Mouse (Mus musculus) limb, embryonic 10.5 days (tissue): ENCODE measurements around the gene Olfr235. TPM values are rescaled to one million over a fixed set of nuclear protein-coding genes. Genes with fewer than 3 reads are reported as not detected.
"Not testable (repeated sequence)": the region's sequence is repeated elsewhere in the genome, so short reads cannot be mapped to it uniquely, and the experiment has no call there.

ENCODE experiments used
- DNase-seq: peaks from one replicate; pipeline ENCODE4 v3.0.0-alpha.2; 2017; ENCODE audit warnings: low spot score
- H3K27ac ChIP-seq: fragments of 300-500 bp; sonication (generic); 2 replicates; pipeline ENCODE4 v1.5.1; 2016; ENCODE audit warnings: mild to moderate bottlenecking
- H3K27me3 ChIP-seq: fragments of 300-500 bp; sonication (generic); 2 replicates; pipeline ENCODE4 v1.6.1; 2016; ENCODE audit warnings: low read depth, mild to moderate bottlenecking; ENCODE audit not compliant: poor library complexity, severe bottlenecking
- H3K36me3 ChIP-seq: fragments of 300-500 bp; sonication (generic); 2 replicates; pipeline ENCODE4 v1.6.1; 2016; ENCODE audit warnings: mild to moderate bottlenecking, moderate library complexity
- H3K4me1 ChIP-seq: fragments of 300-500 bp; sonication (generic); 2 replicates; pipeline ENCODE4 v1.6.1; 2016
- H3K4me3 ChIP-seq: fragments of 300-500 bp; sonication (generic); 2 replicates; pipeline ENCODE4 v1.5.1; 2016; ENCODE audit warnings: mild to moderate bottlenecking, moderate library complexity
- H3K9me3 ChIP-seq: fragments of 300-500 bp; sonication (generic); replicated peaks from 2 replicates; pipeline ENCODE4 v1.6.1; 2016; ENCODE audit warnings: mild to moderate bottlenecking
- WGBS: fragments of 180-500 bp; shearing (Covaris S2); methylation state at CpG from one replicate; pipeline ENCODE4 v1.1.7; 2016; 5-methylcytosine and 5-hydroxymethylcytosine counted together
- polyA plus RNA-seq: library from polyadenylated mRNA; unstranded; fragments of >200 nt; fragmentation: Nextera tagmentation; extraction: Ambion mirVana; gene quantifications from 2 replicates; pipeline ENCODE4 v1.2.1, GENCODE M21; 2016

The Olfr235 gene
- not detected in 2 replicates for polyA plus RNA-seq

DNA sequence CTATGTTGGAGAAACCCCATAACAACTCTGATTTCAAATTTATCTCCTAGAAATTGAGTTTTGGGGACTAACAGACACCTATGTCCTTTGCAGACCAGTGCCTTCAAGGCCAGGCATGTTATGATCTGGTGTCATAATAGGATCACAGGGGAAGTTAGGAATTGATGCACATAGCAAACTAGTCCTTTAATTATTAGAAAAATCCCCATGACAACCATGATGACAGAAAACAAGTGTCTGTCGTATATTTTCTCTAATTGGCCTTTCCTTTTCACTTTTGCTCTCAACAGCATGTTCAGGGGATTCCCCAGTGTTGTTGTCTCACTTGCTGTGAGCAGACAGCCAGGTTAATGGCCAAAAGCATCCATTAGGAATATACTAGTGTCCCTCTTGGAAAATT lies at the start of gene Olfr235:
Gene Olfr235, plus strand, starts transcription at position 301 of the 400 bp plus-strand sequence.
- Histone ChIP-seq H3K27ac (no peak within 1 kb of the TSS), H3K36me3 (no peaks in the 10 kb centered on the region), H3K9me3 (no peaks in the 10 kb centered on the region), H3K27me3 (no peaks in the 10 kb centered on the region), H3K4me3 (no peak within 1 kb of the TSS), H3K4me1 (no peaks in the 10 kb centered on the region)
- WGBS = 81% methylated on average over 1 of the region's 1 CpGs
- DNase-seq = no peak

DNA sequence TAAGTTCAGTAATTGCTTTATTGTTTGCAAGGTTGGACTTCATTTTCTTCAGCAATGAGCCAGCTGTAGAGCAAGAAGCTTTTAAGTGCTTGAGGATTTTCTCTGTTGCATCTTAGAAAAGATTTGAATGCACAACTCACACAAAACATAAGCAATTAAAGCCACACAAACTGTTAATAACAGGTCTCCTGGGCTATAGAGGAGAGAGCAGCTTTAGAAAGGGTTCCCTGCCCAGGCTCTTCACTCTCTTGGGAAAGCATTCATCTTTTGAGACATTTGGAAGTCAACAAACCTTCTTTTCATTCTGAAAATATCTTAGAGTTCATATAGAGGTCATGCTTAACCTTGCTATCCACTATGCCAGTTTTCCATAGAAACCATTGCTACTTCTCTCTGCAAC lies 28.3 kb upstream of the Olfr235 start, which contains the start of gene Olfr1432:
Gene Olfr1432, minus strand, starts transcription at position 101 of the 400 bp plus-strand sequence.
- not testable (repeated sequence) for H3K27ac ChIP-seq, DNase-seq, H3K4me1 ChIP-seq, H3K36me3 ChIP-seq, H3K27me3 ChIP-seq, H3K9me3 ChIP-seq, H3K4me3 ChIP-seq

DNA sequence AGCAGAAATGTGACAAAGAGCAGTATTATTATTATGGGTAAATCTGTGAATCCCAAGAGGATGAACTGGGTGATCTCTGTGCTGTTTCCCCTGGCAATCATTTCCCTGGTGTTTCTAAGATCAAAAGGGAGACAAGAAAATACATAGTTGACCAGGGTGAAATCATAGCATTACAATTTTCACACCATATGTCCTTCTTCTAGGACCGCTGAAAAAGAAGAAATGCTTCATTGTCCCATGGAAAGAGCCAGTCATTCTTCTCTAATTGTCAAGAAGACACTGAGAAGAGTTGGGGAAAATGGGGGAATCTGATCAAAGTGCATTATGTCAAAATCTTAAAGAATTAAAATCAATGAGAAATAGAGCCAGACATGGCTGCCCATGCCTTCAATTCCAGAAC lies 19.3 kb upstream of the Olfr235 start, which contains the start of gene Olfr262:
Gene Olfr262, minus strand, starts transcription at position 101 of the 400 bp plus-strand sequence.
- no peaks in the 10 kb centered on the region for H3K27me3 ChIP-seq
- no peaks in the 10 kb centered on the region for H3K4me1 ChIP-seq
- H3K36me3 ChIP-seq = no peaks in the 10 kb centered on the region
- no peak for DNase-seq
- no peaks in the 10 kb centered on the region for H3K9me3 ChIP-seq
- no peak within 1 kb of the TSS for H3K4me3 ChIP-seq
- WGBS = 84% methylated on average over 1 of the region's 1 CpGs
- no peak within 1 kb of the TSS for H3K27ac ChIP-seq

DNA sequence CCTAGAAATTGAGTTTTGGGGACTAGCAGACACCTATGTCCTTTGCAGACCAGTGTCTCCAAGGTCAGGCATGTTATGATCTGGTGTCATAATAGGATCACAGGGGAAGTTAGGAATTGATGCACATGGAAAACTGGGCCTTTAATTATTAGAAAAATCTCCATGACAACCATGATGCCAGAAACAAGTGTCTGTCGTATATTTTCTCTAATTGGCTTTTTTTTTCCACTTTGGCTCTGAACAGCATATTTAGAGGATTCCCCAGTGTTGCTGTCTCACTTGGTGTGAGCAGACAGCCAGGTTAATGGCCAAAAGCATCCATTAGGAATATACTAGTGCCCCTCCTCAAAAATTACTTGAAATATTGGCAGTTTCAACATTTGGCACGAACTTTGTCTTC lies 18.7 kb downstream of the Olfr235 start, which contains the start of gene Olfr1434:
Gene Olfr1434, plus strand, starts transcription at position 301 of the 400 bp plus-strand sequence.
- Histone ChIP-seq H3K36me3 (no peaks in the 10 kb centered on the region), H3K27ac (no peak within 1 kb of the TSS), H3K9me3 (no peaks in the 10 kb centered on the region), H3K4me1 (no peaks in the 10 kb centered on the region), H3K4me3 (no peak within 1 kb of the TSS), H3K27me3 (no peaks in the 10 kb centered on the region)
- 82% methylated on average over 2 of the region's 2 CpGs for WGBS
- no peak for DNase-seq

DNA sequence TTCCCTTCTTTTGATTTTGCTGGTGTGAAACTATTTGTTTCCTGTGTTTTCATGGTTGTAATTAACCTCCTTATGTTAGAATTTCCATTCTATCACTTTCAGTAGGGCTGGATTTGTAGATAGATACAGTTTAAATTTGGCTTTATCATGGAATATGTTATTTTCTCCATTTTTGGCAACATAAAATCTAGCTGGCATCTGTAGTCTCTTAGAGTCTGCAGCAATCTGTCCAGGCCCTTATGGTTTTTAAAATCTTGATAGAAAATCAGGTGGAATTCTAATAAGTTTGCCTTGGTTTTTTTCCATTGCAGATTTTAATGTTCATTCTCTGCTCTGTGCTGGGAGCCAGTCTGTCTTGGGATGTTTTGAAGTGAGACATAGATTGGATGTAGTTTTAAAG lies 32.1 kb downstream of the Olfr235 start:
- Histone ChIP-seq H3K36me3 (no peaks in the 10 kb centered on the region), H3K9me3 (no peaks in the 10 kb centered on the region), H3K27ac (no peak overlapping the region), H3K4me3 (no peak overlapping the region), H3K27me3 (no peaks in the 10 kb centered on the region), H3K4me1 (no peaks in the 10 kb centered on the region)
- DNase-seq = no peak

DNA sequence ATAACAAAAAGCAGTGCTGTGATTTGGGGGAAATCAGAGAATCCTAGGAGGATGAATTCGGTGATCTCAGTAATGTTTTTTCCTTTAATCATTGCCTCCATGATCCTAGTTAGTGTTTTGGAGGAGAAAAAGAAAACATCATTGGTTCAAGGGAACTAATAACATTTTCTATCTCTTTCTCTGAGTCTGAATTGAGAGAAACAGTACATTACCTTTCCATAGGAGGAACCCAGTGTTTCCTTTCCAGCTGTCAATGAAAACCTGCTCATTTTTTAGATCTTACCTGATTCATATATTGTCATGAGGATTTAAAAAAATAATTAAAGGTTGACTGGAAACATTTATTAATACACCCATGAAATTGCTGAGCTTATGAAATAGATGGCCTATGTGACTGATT lies 38.2 kb downstream of the Olfr235 start, which contains the start of gene Olfr1436:
Gene Olfr1436, minus strand, starts transcription at position 101 of the 400 bp plus-strand sequence.
- 77% methylated on average over 1 of the region's 1 CpGs for WGBS

More for the DNA sequence above, 38.2 kb downstream of the Olfr235 start, which contains the start of gene Olfr1436:
- not testable (repeated sequence) for H3K9me3 ChIP-seq, DNase-seq, H3K4me3 ChIP-seq, H3K27me3 ChIP-seq, H3K27ac ChIP-seq, H3K36me3 ChIP-seq, H3K4me1 ChIP-seq

Other genes with a start within 250 kb of the Olfr235 start
- gene Olfr1423, start 219.7 kb upstream of the Olfr235 start, polyA plus RNA-seq = 0.05 and 0.06 TPM in 2 replicates
- gene Olfr1424, start 198.3 kb upstream of the Olfr235 start, polyA plus RNA-seq = not detected in 2 replicates
- not detected in 2 replicates for gene Olfr1425, start 183.3 kb upstream of the Olfr235 start, polyA plus RNA-seq
- not detected in 2 replicates for gene Olfr1426, start 169.0 kb upstream of the Olfr235 start, polyA plus RNA-seq
- gene Olfr1427, start 157.7 kb upstream of the Olfr235 start, polyA plus RNA-seq = not detected in 2 replicates
- not detected in 2 replicates for gene Olfr1428, start 145.1 kb upstream of the Olfr235 start, polyA plus RNA-seq
- gene Olfr76, start 137.8 kb upstream of the Olfr235 start, polyA plus RNA-seq = not detected in 2 replicates
- not detected in 2 replicates for gene Olfr1555-ps1, start 90.9 kb upstream of the Olfr235 start, polyA plus RNA-seq
- not detected in 2 replicates for gene Olfr1431, start 60.4 kb upstream of the Olfr235 start, polyA plus RNA-seq
- gene Olfr1432, start 28.4 kb upstream of the Olfr235 start, polyA plus RNA-seq = not detected in 2 replicates
- gene Olfr262, start 19.4 kb upstream of the Olfr235 start, polyA plus RNA-seq = not detected in 2 replicates
- gene Olfr1434, start 18.8 kb downstream of the Olfr235 start, polyA plus RNA-seq = not detected in 2 replicates
- gene Olfr1436, start 38.1 kb downstream of the Olfr235 start, polyA plus RNA-seq = not detected in 2 replicates
- gene Olfr1437, start 64.1 kb downstream of the Olfr235 start, polyA plus RNA-seq = not detected in 2 replicates
- gene Olfr1438-ps1, start 74.9 kb downstream of the Olfr235 start, polyA plus RNA-seq = not detected in 2 replicates
- not detected in 2 replicates for gene Olfr1440, start 126.2 kb downstream of the Olfr235 start, polyA plus RNA-seq
- gene Olfr1441, start 156.4 kb downstream of the Olfr235 start, polyA plus RNA-seq = not detected in 2 replicates
- not detected in 2 replicates for gene Pfpl, start 166.9 kb downstream of the Olfr235 start, polyA plus RNA-seq
- gene Mpeg1, start 199.7 kb downstream of the Olfr235 start, polyA plus RNA-seq = 0.05 and 0.08 TPM in 2 replicates
- gene Dtx4, start 240.4 kb downstream of the Olfr235 start, polyA plus RNA-seq = 1.8 and 2.3 TPM in 2 replicates